Mouse (Mus musculus) liver, adult 2 months (tissue): ENCODE measurements at regions not wholly inside any gene's neighbourhood (a gene's known extent, or its start where the extent isn't known, plus 50 kb on each side); places are given as distances from the start of the nearest gene placed in this dataset.

Experiments used
- DNase-seq: peaks from one replicate; pipeline ENCODE4 v3.0.0-alpha.2; 2011; ENCODE audit warnings: low read depth, low spot score; ENCODE audit errors: extremely low read depth
- H3K27ac ChIP-seq: fragments of 200-500 bp; replicated peaks from 2 replicates; pipeline ENCODE4 v1.5.1; 2012; ENCODE audit warnings: low read depth, mild to moderate bottlenecking, control low read depth, inconsistent platforms, low read length; ENCODE audit not compliant: insufficient read depth
- H3K27me3 ChIP-seq: fragments of 200-500 bp; 2 replicates; pipeline ENCODE4 v1.6.1; 2012; ENCODE audit warnings: mild to moderate bottlenecking, moderate library complexity, low read length, inconsistent platforms; ENCODE audit not compliant: control insufficient read depth, insufficient read depth
- H3K36me3 ChIP-seq: fragments of 200-500 bp; 2 replicates; pipeline ENCODE4 v1.6.1; 2012; ENCODE audit warnings: low read length, inconsistent platforms; ENCODE audit not compliant: control insufficient read depth, insufficient read depth
- H3K4me1 ChIP-seq: fragments of 200-500 bp; 2 replicates; pipeline ENCODE4 v1.6.1; 2011; ENCODE audit warnings: low read length; ENCODE audit not compliant: control insufficient read depth, insufficient read depth
- H3K4me3 ChIP-seq: fragments of 200-500 bp; 2 replicates; pipeline ENCODE4 v1.5.1; 2011; ENCODE audit warnings: low read depth, mild to moderate bottlenecking, control low read depth, low read length, moderate library complexity; ENCODE audit not compliant: insufficient read depth
- H3K79me2 ChIP-seq: fragments of 200-500 bp; 2 replicates; pipeline ENCODE4 v1.6.1; 2012; ENCODE audit warnings: inconsistent platforms, mild to moderate bottlenecking, low read length, moderate library complexity; ENCODE audit not compliant: control insufficient read depth, insufficient read depth
- H3K9ac ChIP-seq: fragments of 200-500 bp; 2 replicates; pipeline ENCODE4 v1.6.1; 2012; ENCODE audit warnings: low read depth, mild to moderate bottlenecking, control low read depth, inconsistent platforms, low read length
- CTCF ChIP-seq: fragments of 200-500 bp; IDR thresholded peaks from 2 replicates; pipeline ENCODE4 v1.5.1; 2011; ENCODE audit warnings: low read depth, low read length, control low read depth
- POLR2A ChIP-seq: fragments of 200-500 bp; IDR thresholded peaks from 2 replicates; pipeline ENCODE4 v1.6.1; 2011; ENCODE audit warnings: low read length, control low read depth; ENCODE audit not compliant: insufficient read depth; ENCODE audit errors: extremely low read depth
- WGBS: fragments of 180-500 bp; shearing (Covaris S2); methylation state at CpG from one replicate; pipeline ENCODE4 v1.1.7; 2018; 5-methylcytosine and 5-hydroxymethylcytosine counted together

DNA sequence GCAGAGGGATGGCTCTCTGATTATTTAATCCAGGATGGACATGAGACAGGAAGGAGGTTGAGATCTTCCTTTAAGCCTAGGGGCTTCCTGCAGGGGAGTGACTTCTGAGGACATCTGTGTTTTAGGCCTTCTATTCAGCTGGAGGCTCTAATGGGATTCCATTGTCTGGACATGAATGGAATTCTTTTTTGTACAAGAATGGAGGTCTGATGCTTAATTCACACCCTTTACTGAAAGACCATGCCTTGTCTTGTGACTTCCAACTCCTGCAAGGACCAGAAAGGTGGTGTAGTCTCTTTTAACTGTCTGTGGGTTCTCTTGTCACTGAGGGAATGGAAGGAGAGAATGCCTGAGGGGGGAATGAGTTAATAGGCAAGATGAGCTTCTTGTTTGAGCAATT, 106.5 kb downstream of the 1810013L24Rik start:
- Histone ChIP-seq H3K9ac (no peak overlapping the region), H3K79me2 (no peaks in the 10 kb centered on the region), H3K4me1 (no peaks in the 10 kb centered on the region), H3K4me3 (no peak overlapping the region), H3K36me3 (no peaks in the 10 kb centered on the region), H3K27ac (no peak overlapping the region), H3K27me3 (no peaks in the 10 kb centered on the region)
- TF ChIP-seq POLR2A (no peak), CTCF (no peak)
- DNase-seq: no peak

DNA sequence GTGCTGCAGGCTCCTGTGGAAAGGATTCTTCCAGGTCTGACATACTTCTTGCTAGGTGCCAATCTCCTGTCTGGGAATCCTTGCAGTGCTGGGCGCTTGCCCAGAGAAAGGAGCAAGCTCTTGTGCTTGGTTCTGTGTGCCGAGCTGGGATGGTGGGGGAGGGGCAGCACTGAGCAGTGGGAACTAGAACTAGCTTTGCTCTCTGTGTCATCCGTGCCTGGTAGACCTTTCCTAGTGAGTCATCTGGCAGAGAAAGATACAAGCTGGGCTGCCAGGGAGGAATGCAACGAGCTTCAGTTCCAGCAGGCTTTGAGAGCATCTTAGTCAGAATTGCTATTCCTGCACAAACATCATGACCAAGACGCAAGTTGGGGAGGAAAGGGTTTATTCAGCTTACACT, 108.6 kb downstream of the 1810013L24Rik start:
- Histone ChIP-seq H3K79me2 (no peaks in the 10 kb centered on the region), H3K4me1 (no peaks in the 10 kb centered on the region), H3K36me3 (no peaks in the 10 kb centered on the region), H3K9ac (no peak overlapping the region), H3K27me3 (no peaks in the 10 kb centered on the region), H3K4me3 (no peak overlapping the region), H3K27ac (no peak overlapping the region)
- 34% methylated on average over 5 of the region's 5 CpGs for WGBS
- no peak for TF ChIP-seq POLR2A
- no peak for TF ChIP-seq CTCF
- DNase-seq: no peak

DNA sequence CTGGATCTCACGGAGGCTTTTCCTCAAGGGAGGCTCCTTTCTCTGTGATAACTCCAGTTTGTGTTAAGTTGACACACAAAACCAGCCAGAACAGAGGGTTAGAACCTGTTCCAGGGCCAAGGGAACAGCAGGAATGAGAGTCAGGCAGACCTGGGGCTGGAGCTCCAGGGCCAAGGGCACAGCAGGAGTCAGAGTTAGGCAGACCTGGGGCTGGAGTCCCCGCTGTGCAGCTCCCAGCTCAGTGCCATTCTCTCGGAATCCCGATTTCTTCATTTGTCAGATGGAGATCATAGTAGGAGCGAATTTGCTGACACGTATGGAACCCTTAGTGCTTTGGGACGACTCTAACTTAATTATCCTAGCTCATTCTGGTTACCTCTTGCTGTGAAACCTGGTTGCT, 109.2 kb downstream of the 1810013L24Rik start:
- Histone ChIP-seq H3K27ac (no peak overlapping the region), H3K9ac (no peak overlapping the region), H3K36me3 (no peaks in the 10 kb centered on the region), H3K27me3 (no peaks in the 10 kb centered on the region), H3K79me2 (no peaks in the 10 kb centered on the region), H3K4me1 (no peaks in the 10 kb centered on the region), H3K4me3 (no peak overlapping the region)
- TF ChIP-seq CTCF (no peak), POLR2A (no peak)
- no peak for DNase-seq
- 44% methylated on average over 7 of the region's 7 CpGs for WGBS

DNA sequence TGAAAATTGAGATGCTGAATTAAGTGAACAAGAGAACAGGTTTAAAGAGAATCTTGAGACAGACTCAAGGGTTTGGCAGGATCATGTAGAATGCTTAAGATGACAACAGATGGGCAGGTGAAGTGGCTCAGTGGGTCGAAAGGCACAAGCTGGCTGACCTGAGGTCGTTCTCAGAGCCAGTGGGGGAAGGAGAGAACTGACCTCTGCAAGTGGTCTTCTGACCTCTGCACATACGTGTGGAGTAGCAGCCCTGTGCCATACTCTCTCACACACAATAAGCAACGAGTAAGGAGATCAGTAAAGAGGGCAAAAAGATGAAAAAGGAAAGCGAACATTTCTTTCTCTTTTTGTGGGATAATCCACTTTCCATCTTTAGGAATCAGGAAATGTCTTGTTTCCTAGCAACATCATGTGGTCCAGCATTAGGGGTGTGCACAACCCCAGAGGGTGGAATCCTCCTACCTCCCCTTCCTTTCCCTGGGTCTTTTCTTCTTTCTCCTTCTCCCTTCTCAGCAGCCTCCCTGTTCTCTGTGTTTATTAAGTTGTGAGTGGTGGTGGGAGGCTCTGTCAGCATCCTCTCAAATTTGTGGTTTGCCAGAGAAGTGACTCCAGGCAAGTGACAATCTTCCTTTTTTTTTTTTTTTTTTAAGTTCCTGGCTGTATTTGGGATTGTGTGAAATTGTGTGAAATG, 114.7 kb downstream of the 1810013L24Rik start:
- no peak for TF ChIP-seq CTCF
- TF ChIP-seq POLR2A: no peak
- no peaks in the 10 kb centered on the region for H3K4me1 ChIP-seq

DNA sequence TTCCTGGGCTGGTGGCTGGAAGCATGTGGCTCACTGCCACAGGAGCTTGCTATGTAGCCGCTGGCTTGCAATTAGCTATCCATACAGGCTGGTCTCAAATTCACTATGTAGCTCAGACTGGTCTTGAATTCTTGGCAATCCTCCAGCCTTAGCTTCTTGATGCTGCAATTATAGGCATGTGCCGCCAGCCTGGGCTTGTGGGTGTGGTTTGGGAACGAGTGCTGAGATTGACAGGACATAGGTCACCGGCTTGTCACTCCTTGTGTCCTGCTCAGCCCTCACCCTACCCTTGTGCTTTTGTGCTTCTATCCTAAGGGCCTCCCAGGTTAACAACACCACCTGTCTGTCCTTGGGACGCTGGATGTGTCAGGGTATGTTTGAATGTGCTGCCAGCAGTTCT, 117.9 kb downstream of the 1810013L24Rik start:
- H3K27ac ChIP-seq: no peak overlapping the region
- H3K36me3 ChIP-seq: no peaks in the 10 kb centered on the region
- no peaks in the 10 kb centered on the region for H3K4me1 ChIP-seq
- H3K4me3 ChIP-seq: no peak overlapping the region
- H3K9ac ChIP-seq: no peak overlapping the region
- 54% methylated on average over 5 of the region's 5 CpGs for WGBS
- TF ChIP-seq CTCF (no peak), POLR2A (no peak)
- no peak for DNase-seq
- no peaks in the 10 kb centered on the region for H3K27me3 ChIP-seq
- no peaks in the 10 kb centered on the region for H3K79me2 ChIP-seq

More for the DNA sequence above, 114.7 kb downstream of the 1810013L24Rik start:
- DNase-seq: no peak
- 49% methylated on average over 5 of the region's 5 CpGs for WGBS
- Histone ChIP-seq H3K27ac (no peak overlapping the region), H3K79me2 (no peaks in the 10 kb centered on the region), H3K36me3 (no peaks in the 10 kb centered on the region), H3K27me3 (no peaks in the 10 kb centered on the region), H3K4me3 (no peak overlapping the region), H3K9ac (no peak overlapping the region)

DNA sequence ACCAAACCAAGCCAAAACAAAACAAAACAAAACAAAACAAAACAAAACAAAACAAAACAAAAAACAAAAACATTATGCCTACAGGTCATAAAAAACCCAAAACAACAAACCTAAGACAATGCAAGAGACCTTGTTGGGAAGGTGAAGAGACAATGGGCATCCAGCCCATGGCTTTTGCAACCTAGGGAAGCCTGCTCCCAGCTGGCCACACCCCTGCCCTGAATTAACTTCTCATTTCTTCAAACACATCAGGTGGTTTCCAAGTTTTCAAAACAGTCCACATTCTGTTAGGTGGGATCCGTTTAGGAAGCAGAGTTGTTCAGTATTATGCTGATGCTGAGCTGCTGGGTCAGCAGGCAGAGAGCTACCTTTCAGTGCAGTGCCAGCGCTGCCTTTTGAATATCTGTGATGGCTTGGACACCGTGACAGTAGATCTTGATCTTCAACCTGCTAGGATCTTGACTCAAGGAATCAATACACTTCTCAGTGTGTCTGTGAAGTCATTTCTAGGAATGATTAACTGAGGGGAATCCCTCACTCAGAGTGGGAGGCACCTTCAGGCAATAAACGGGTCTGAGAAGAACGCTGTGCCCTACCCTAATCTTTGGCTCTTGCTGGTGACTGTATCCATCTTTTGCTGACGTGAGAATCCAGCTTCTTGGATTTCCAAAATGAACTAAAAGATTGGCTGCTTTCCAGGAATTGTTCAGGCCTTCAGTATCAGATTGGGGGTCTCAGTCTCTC, 121.4 kb downstream of the 1810013L24Rik start:
- Histone ChIP-seq H3K9ac (no peak overlapping the region), H3K27ac (no peak overlapping the region), H3K27me3 (no peaks in the 10 kb centered on the region), H3K36me3 (no peaks in the 10 kb centered on the region), H3K4me1 (no peaks in the 10 kb centered on the region), H3K4me3 (no peak overlapping the region), H3K79me2 (no peaks in the 10 kb centered on the region)
- 52% methylated on average over 6 of the region's 6 CpGs for WGBS
- DNase-seq: no peak
- TF ChIP-seq CTCF: no peak
- TF ChIP-seq POLR2A: no peak
